ENCODE assay signal across 19 mouse cellular contexts in the genomic region with DNA sequence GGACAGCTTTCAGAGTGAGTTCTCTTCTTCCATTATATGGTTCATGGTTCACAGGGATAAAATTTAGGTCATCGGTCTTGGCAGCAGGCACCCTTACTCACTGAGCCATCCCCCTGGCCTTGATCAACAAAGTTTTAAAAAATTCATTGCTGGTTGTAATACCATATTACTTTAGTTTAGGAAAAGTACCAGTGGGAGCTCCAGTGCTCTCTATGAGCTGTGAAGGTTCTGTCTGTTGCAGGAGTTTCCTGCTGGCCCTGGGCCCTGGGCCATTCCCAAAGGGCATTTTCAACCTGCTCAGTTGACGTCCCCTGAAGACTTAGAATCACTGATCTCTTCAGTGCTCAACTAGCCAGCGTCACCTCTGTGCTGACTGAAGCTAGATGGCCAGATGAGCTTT.
"Had no signal": no experiment of that assay in that cellular context is flagged by ENCODE, and none has a peak within 500 bp of the region (broad histone marks: within the 10 kb centered on the region; RNA-seq: fewer than 3 reads in every experiment).

No protein-coding gene starts in this region.

- H3K4me1 ChIP-seq: limb, embryonic 12.5 days; limb, embryonic 15.5 days; midbrain, embryonic 10.5 days; midbrain, embryonic 13.5 days; stomach, embryonic 15.5 days had no signal

- DNase-seq: kidney, adult 9 months; kidney, postnatal 14 days; kidney, postnatal 4 days; left cerebral cortex, postnatal 4 days; liver, postnatal 0 days; lung, embryonic 14.5 days; spleen, adult 18-20 months; thymus, adult 2 months; thymus, postnatal 14 days; thymus, postnatal 4 days had no signal

- H3K27ac ChIP-seq: limb, embryonic 12.5 days; limb, embryonic 15.5 days; liver, embryonic 14.5 days; macrophage; midbrain, embryonic 10.5 days; midbrain, embryonic 13.5 days; stomach, embryonic 15.5 days had no signal

- H3K27me3 ChIP-seq: limb, embryonic 12.5 days; limb, embryonic 15.5 days; midbrain, embryonic 13.5 days; stomach, embryonic 15.5 days had no signal

- H3K4me2 ChIP-seq: limb, embryonic 12.5 days; limb, embryonic 15.5 days; liver, embryonic 11.5 days; lung, embryonic 14.5 days; midbrain, embryonic 13.5 days; stomach, embryonic 15.5 days had no signal

- ATAC-seq: liver, postnatal 0 days; lung, postnatal 0 days; midbrain, embryonic 13.5 days had no signal

- H3K9me3 ChIP-seq: limb, embryonic 12.5 days; limb, embryonic 15.5 days; midbrain, embryonic 10.5 days; midbrain, embryonic 13.5 days; stomach, embryonic 15.5 days had no signal

- H3K9ac ChIP-seq: limb, embryonic 12.5 days; limb, embryonic 15.5 days; liver, embryonic 14.5 days; liver, postnatal 0 days; lung, embryonic 14.5 days; midbrain, embryonic 13.5 days; stomach, embryonic 15.5 days had no signal

- H3K4me3 ChIP-seq: limb, embryonic 12.5 days; limb, embryonic 15.5 days; midbrain, embryonic 10.5 days; midbrain, embryonic 13.5 days; stomach, embryonic 15.5 days had no signal
